Mouse (Mus musculus): ENCODE measurements around the gene Cep72.

Gene Cep72

GRCm38 (mm10) chr13:73990325-73990724 lies 71.8 kb downstream of the Cep72 start:
- no peak for ATAC-seq (ENCODE audit: insufficient number of reproducible peaks, low FRiP score, low TSS enrichment)
